Mouse (Mus musculus): ENCODE measurements around the gene B3gnt9. TPM values are rescaled to one million over a fixed set of nuclear protein-coding genes. Genes with fewer than 3 reads are reported as not detected.
A peak's percentile ranks its signal among the peaks of the same experiment; 100 is the strongest.

The B3gnt9 gene
- total and polyA plus RNA-seq, 3 experiments: 2.7 to 4.7 TPM; not detected in 1

DNA sequence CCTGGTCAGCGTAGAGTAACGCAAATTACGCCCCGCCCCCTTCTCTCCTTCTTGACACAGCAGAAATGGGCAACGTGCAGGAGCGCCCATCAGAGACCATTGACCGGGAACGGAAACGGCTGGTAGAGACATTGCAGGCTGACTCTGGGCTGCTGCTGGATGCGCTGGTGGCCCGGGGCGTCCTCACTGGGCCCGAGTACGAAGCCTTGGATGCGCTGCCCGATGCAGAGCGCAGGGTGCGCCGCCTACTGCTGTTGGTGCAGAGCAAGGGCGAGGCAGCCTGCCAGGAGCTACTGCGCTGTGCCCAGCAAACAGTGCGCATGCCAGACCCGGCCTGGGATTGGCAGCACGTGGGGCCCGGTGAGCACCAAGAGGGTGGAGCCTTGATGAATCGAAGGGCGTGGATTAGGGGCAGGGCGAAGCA, 24.0 kb upstream of the B3gnt9 start:
- DNase-seq (ENCODE audit: low read depth, low spot score): peak; percentile 91
- Histone ChIP-seq H3K79me2 (ENCODE audit: control insufficient read depth, insufficient read depth, low read length, poor library complexity) (no peaks in the 10 kb centered on the region), H3K27ac (ENCODE audit: control insufficient read depth, low read depth, low read length) (0 out of 2 replicates have a peak overlapping the region, but pooled peaks have one; percentile 13), H3K9me3 (replicated peaks; ENCODE audit: insufficient read depth, low read length) (no peaks in the 10 kb centered on the region), H3K4me1 (ENCODE audit: control insufficient read depth in 1 of 2, insufficient read depth in 2 of 2, low read length in 2 of 2) (peaks cover 12 to 38% of the 10 kb centered on the region in 2 experiments), H3K4me3 (ENCODE audit: control insufficient read depth in 1 of 2, insufficient read depth in 1 of 2, low read depth in 2 of 2, low read length in 2 of 2) (peak overlapping the region; percentile 40 to 49), H3K36me3 (ENCODE audit: control insufficient read depth in 1 of 2, insufficient read depth in 2 of 2, low read length in 2 of 2) (peaks cover 0 to 27% of the 10 kb centered on the region in 2 experiments; a peak in 2 of 4 replicates), H3K27me3 (ENCODE audit: control insufficient read depth in 1 of 2, insufficient read depth in 2 of 2, low read length in 2 of 2) (no peaks in the 10 kb centered on the region), H3K9ac (ENCODE audit: control insufficient read depth, low read depth, low read length, poor library complexity, severe bottlenecking) (peak overlapping the region; percentile 44)
- TF ChIP-seq BHLHE40 (IDR thresholded peaks at IDR 0.05; ENCODE audit: borderline replicate concordance, low read depth, low read length): peak; percentile 75; the same call in 1 of the 2 replicates
- TF ChIP-seq CTCF (IDR thresholded peaks at IDR 0.05 in 2 of 3, conservative IDR thresholded peaks at IDR 0.05 in 1 of 3; ENCODE audit: control insufficient read depth in 1 of 3, insufficient read depth in 1 of 3, low read depth in 2 of 3, low read length in 3 of 3, poor library complexity in 1 of 3, severe bottlenecking in 1 of 3): peak in 2 of 3 experiments; percentile 34 to 37; a peak in 4 of 6 replicates
- TF ChIP-seq USF1 (IDR thresholded peaks at IDR 0.05; ENCODE audit: low read depth, low read length): peak; percentile 89
- TF ChIP-seq EP300 (IDR thresholded peaks at IDR 0.05; ENCODE audit: low read depth in 1 of 2, low read length in 2 of 2): no peak
- TF ChIP-seq SIN3A (IDR thresholded peaks at IDR 0.05; ENCODE audit: low read length): peak; percentile 85
- peak in 1 of 2 experiments; percentile 72; a peak in 2 of 4 replicates for TF ChIP-seq POLR2A (IDR thresholded peaks at IDR 0.05; ENCODE audit: control insufficient read depth in 1 of 2, insufficient read depth in 1 of 2, low read depth in 1 of 2, low read length in 2 of 2, poor library complexity in 1 of 2)
- TF ChIP-seq NRF1 (IDR thresholded peaks at IDR 0.05; ENCODE audit: insufficient read depth, low read depth, low read length, poor library complexity, severe bottlenecking): peak; percentile 81
- TF ChIP-seq KAT2A (conservative IDR thresholded peaks at IDR 0.05; ENCODE audit: low read depth, low read length): no peak
- peak; percentile 83; the same call in 1 of the 2 replicates for TF ChIP-seq MYC (IDR thresholded peaks at IDR 0.05; ENCODE audit: low read depth, low read length)
- TF ChIP-seq NELFE (IDR thresholded peaks at IDR 0.05; ENCODE audit: low read depth, low read length): peak; percentile 32; the same call in 1 of the 2 replicates
- no peak for TF ChIP-seq ZNF384 (IDR thresholded peaks at IDR 0.05; ENCODE audit: low read depth, low read length)
- TF ChIP-seq MXI1 (IDR thresholded peaks at IDR 0.05; ENCODE audit: low read depth, low read length): peak; percentile 94
- TF ChIP-seq MAX (IDR thresholded peaks at IDR 0.05; ENCODE audit: low read length): peak; percentile 93
- TF ChIP-seq POLR2AphosphoS2 (IDR thresholded peaks at IDR 0.05; ENCODE audit: low read length): 0 out of 2 replicates have a peak, but pooled peaks have one; percentile 48
- TF ChIP-seq RCOR1 (IDR thresholded peaks at IDR 0.05; ENCODE audit: low read depth, low read length): no peak
- peak; percentile 23; the same call in 1 of the 2 replicates for TF ChIP-seq ETS1 (IDR thresholded peaks at IDR 0.05; ENCODE audit: low read depth, low read length)
- peak; percentile 39; the same call in 1 of the 2 replicates for TF ChIP-seq HCFC1 (IDR thresholded peaks at IDR 0.05; ENCODE audit: low read depth, low read length)
- 0 out of 4 replicates have a peak, but pooled peaks of 1 of the 2 experiments have one; percentile 26 for TF ChIP-seq USF2 (IDR thresholded peaks at IDR 0.05; ENCODE audit: borderline replicate concordance in 1 of 2, insufficient read depth in 1 of 2, low read depth in 1 of 2, low read length in 2 of 2)

Data from MEL (cell line).